Mouse (Mus musculus) mesoderm, embryonic 11.5 days (tissue): ENCODE results near the gene Kif5a.

ENCODE experiments used
- DNase-seq: peaks from one replicate; pipeline ENCODE4 v3.0.0-alpha.2; 2012; ENCODE audit warnings: low read depth, low spot score

Kif5a gene

GRCm38 (mm10) chr10:127289573-127290191 is 26.5 kb upstream of the Kif5a start:
- DNase-seq: peak; percentile 51

- DNase-seq: peak; percentile 88
Observed at GRCm38 (mm10) chr10:127288800-127289572, 25.8 kb upstream of the Kif5a start, which contains the start of gene Mbd6. Mbd6 (minus strand) TSS chr10:127289018.

GRCm38 (mm10) chr10:127288328-127288799 is 25.2 kb upstream of the Kif5a start:
- no peak for DNase-seq

- DNase-seq: no peak
Observed at GRCm38 (mm10) chr10:127287936-127288293, 24.8 kb upstream of the Kif5a start.

GRCm38 (mm10) chr10:127287271-127287935 is 24.3 kb upstream of the Kif5a start:
- DNase-seq: no peak

- peak; percentile 45 for DNase-seq
Observed at GRCm38 (mm10) chr10:127286730-127287129, 23.6 kb upstream of the Kif5a start.

GRCm38 (mm10) chr10:127286194-127286593 is 23.0 kb upstream of the Kif5a start:
- no peak for DNase-seq

- DNase-seq: no peak
Observed at GRCm38 (mm10) chr10:127285644-127286043, 22.5 kb upstream of the Kif5a start.

GRCm38 (mm10) chr10:127284724-127285500 is 21.8 kb upstream of the Kif5a start:
- DNase-seq: no peak

GRCm38 (mm10) chr10:127284105-127284622 is 21.0 kb upstream of the Kif5a start:
- no peak for DNase-seq

GRCm38 (mm10) chr10:127282620-127283215 is 19.6 kb upstream of the Kif5a start:
- no peak for DNase-seq

- no peak for DNase-seq
Observed at GRCm38 (mm10) chr10:127281316-127281715, 18.2 kb upstream of the Kif5a start.

GRCm38 (mm10) chr10:127279730-127280129 is 16.6 kb upstream of the Kif5a start:
- no peak for DNase-seq

GRCm38 (mm10) chr10:127274261-127275022 is 11.3 kb upstream of the Kif5a start:
- DNase-seq: no peak

- no peak for DNase-seq
Observed at GRCm38 (mm10) chr10:127272371-127272770, 9.2 kb upstream of the Kif5a start.

GRCm38 (mm10) chr10:127269884-127270283 is 6.7 kb upstream of the Kif5a start:
- no peak for DNase-seq

- DNase-seq: no peak
Observed at GRCm38 (mm10) chr10:127269036-127269435, 5.9 kb upstream of the Kif5a start.

GRCm38 (mm10) chr10:127268401-127268800 is 5.3 kb upstream of the Kif5a start:
- no peak for DNase-seq

GRCm38 (mm10) chr10:127267318-127267717 is 4.2 kb upstream of the Kif5a start:
- DNase-seq: no peak
